Mouse (Mus musculus) adrenal gland, adult 2 months (tissue): Measurements from ENCODE around the gene Gm10409. TPM values are rescaled to one million over a fixed set of nuclear protein-coding genes. Genes with fewer than 3 reads are reported as not detected.
"Not testable (repeated sequence)": the region's sequence is repeated elsewhere in the genome, so short reads cannot be mapped to it uniquely, and the experiment has no call there.

Source experiments
- DNase-seq: peaks from one replicate; pipeline ENCODE4 v3.0.0; 2021
- long read RNA-seq: library from polyadenylated mRNA; stranded (forward); transcript quantifications from one replicate; pipeline ENCODE4 v2.0.0, GENCODE M21; 2021
- polyA plus RNA-seq: library from polyadenylated mRNA; depleted of rRNA; stranded (reverse); fragments of >200 nt; gene quantifications from 2 replicates; pipeline ENCODE4 v1.2.3, GENCODE M21; 2012; rRNA removed
- total RNA-seq, 2 experiments: library from RNA; stranded (reverse); gene quantifications; 2 replicates each; pipeline ENCODE4 v1.2.3; 2021

The Gm10409 gene
- total RNA-seq = not detected
- not detected in 2 replicates for polyA plus RNA-seq
- long read RNA-seq = 0 reads

- not testable (repeated sequence) for DNase-seq
Measured at GRCm38 (mm10) chr14:3412314-3412713, at the start of gene Gm10409. Gene Gm10409, plus strand, starts transcription at chr14:3412614.

GRCm38 (mm10) chr14:3394793-3395192 lies 17.6 kb upstream of the Gm10409 start, which contains the start of gene Gm10413:
Gene Gm10413, plus strand, starts transcription at chr14:3395093.
- DNase-seq = not testable (repeated sequence)

- DNase-seq = not testable (repeated sequence)
Measured at GRCm38 (mm10) chr14:3427803-3428202, 15.4 kb downstream of the Gm10409 start, which contains the start of gene Gm3005. Gene Gm3005, plus strand, starts transcription at chr14:3428103.

GRCm38 (mm10) chr14:3449079-3449478 lies 36.7 kb downstream of the Gm10409 start, which contains the start of gene Gm10408:
Gene Gm10408, plus strand, starts transcription at chr14:3449379.
- not testable (repeated sequence) for DNase-seq

Other genes with a start within 250 kb of the Gm10409 start
- gene Gm5795, start 224.4 kb upstream of the Gm10409 start, total RNA-seq = not detected
- not detected in 2 replicates for gene Gm5795, start 224.4 kb upstream of the Gm10409 start, polyA plus RNA-seq
- not detected for gene D830030K20Rik, start 204.1 kb upstream of the Gm10409 start, total RNA-seq
- gene D830030K20Rik, start 204.1 kb upstream of the Gm10409 start, polyA plus RNA-seq = 0.09 TPM in 1 of 2 replicates, not detected in the other
- gene Gm2956, start 80.0 kb upstream of the Gm10409 start, total RNA-seq = not detected
- gene Gm2956, start 80.0 kb upstream of the Gm10409 start, polyA plus RNA-seq = not detected in 2 replicates
- gene Gm10413, start 17.5 kb upstream of the Gm10409 start, total RNA-seq = not detected
- not detected in 2 replicates for gene Gm10413, start 17.5 kb upstream of the Gm10409 start, polyA plus RNA-seq
- not detected for gene Gm3005, start 15.5 kb downstream of the Gm10409 start, total RNA-seq
- gene Gm3005, start 15.5 kb downstream of the Gm10409 start, polyA plus RNA-seq = not detected in 2 replicates
- not detected for gene Gm10408, start 36.8 kb downstream of the Gm10409 start, total RNA-seq
- gene Gm10408, start 36.8 kb downstream of the Gm10409 start, polyA plus RNA-seq = not detected in 2 replicates
- gene Gm3012, start 221.9 kb downstream of the Gm10409 start, total RNA-seq = not detected
- not detected in 2 replicates for gene Gm3012, start 221.9 kb downstream of the Gm10409 start, polyA plus RNA-seq
- gene Gm3020, start 239.4 kb downstream of the Gm10409 start, total RNA-seq = not detected
- gene Gm3020, start 239.4 kb downstream of the Gm10409 start, polyA plus RNA-seq = not detected in 2 replicates